Mouse (Mus musculus): ENCODE measurements around the gene Zfp330. TPM values are rescaled to one million over a fixed set of nuclear protein-coding genes. Genes with fewer than 3 reads are reported as not detected.
A peak's percentile ranks its signal among the peaks of the same experiment; 100 is the strongest.

The Zfp330 gene
- polyA plus RNA-seq, 1 experiment = 13.0 TPM

DNA sequence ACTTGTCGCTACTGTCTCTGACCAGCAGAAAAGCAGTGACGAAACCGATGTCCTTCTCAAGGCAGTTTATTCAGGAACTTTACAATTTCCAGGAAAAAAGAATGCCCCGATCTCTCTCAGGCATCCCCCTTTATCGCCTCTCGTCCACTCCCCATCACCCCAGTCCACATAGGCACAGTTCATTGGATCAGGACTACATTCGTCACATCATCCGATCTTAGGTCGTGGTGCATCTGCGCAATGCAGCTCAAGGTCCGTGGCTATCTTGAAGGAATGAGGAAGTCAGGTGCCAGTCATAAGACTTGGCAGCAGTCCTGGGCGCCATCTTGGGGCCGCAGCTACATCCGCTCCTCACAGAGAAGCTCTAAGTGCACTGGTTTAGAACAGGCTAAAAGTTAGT, 19.0 kb downstream of the Zfp330 start:
- WGBS = 96% methylated on average over 14 of the region's 14 CpGs
- Histone ChIP-seq H3K4me1 (ENCODE audit: control insufficient read depth, insufficient read depth, low read length) (no peaks in the 10 kb centered on the region), H3K27ac (ENCODE audit: insufficient read depth, low read depth, low read length) (no peak overlapping the region), H3K27me3 (replicated peaks; ENCODE audit: control insufficient read depth, insufficient read depth, low read length) (no peaks in the 10 kb centered on the region), H3K36me3 (ENCODE audit: control insufficient read depth, insufficient read depth, low read length) (no peaks in the 10 kb centered on the region), H3K4me3 (ENCODE audit: insufficient read depth, low read depth, low read length) (no peak overlapping the region)
- TF ChIP-seq POLR2A (IDR thresholded peaks at IDR 0.05; ENCODE audit: low read depth, low read length) (no peak), CTCF (conservative IDR thresholded peaks at IDR 0.05; ENCODE audit: insufficient read depth, insufficient read length, low read depth, low read length) (no peak)
- no peak for DNase-seq

DNA sequence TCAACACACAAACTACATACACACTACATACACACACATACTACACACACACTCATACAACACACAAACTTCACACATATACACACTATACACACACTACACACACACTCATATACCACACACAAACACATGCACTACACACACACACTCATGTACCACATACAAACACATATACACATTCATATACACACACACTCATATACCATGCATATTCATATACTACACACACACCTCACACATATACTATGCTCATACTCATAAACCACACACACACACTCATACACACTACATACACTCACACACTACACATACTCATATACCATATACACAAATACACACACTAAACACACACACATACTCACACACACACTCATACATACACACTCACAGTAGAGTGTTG, 27.3 kb downstream of the Zfp330 start:
- Histone ChIP-seq H3K4me1 (ENCODE audit: control insufficient read depth, insufficient read depth, low read length) (no peaks in the 10 kb centered on the region), H3K27me3 (replicated peaks; ENCODE audit: control insufficient read depth, insufficient read depth, low read length) (no peaks in the 10 kb centered on the region), H3K4me3 (ENCODE audit: insufficient read depth, low read depth, low read length) (no peak overlapping the region), H3K36me3 (ENCODE audit: control insufficient read depth, insufficient read depth, low read length) (no peaks in the 10 kb centered on the region), H3K27ac (ENCODE audit: insufficient read depth, low read depth, low read length) (no peak overlapping the region)
- no peak for DNase-seq
- TF ChIP-seq CTCF (conservative IDR thresholded peaks at IDR 0.05; ENCODE audit: insufficient read depth, insufficient read length, low read depth, low read length) = no peak
- no peak for TF ChIP-seq POLR2A (IDR thresholded peaks at IDR 0.05; ENCODE audit: low read depth, low read length)

DNA sequence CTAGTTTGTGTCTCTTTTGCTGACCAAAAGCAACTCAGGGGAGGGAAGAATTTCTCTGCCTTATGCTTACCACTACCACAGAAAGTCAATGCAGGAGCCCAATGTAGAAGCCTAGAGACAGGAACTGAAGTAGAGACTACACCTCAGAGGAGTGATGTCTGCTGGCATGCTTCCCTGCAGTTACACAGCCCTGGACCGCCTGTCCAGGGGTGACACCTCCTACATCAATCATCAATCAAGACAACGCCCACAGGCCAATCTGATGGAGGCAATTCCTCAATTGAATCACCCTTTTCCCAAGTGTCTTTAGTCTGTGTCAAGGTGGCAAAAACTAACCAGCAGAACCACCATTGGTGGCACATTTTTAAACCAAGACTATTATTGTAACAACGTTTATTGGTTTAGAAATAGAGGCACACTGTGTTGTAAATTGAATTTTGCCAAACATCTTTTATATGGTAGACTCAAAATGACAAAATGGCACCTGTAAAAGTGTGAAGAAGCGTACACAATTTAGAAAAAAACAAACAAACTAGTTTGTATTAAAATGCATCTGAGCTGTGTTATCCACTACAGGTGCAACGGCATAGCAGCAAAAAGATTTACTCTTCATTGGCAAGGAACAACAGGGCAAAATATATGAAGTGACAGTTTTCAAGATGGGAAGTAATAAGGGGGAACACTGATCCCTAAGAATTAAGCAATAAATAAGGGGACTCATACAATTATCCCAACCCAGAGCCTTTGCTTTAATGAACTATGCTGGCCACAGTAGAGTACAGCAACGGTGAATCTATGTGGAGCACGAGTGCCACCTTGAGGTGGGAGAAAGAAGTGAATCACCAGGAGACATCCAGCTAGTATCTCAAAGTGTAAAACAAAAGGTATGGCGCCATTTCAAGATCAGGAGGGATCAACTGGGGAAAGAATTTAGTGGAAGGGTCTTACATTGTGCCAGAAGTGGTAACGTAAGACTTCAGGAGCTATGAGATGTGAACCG, 29.8 kb downstream of the Zfp330 start:
- peak; percentile 66 for DNase-seq
- no peak for TF ChIP-seq POLR2A (IDR thresholded peaks at IDR 0.05; ENCODE audit: low read depth, low read length)
- peak; percentile 81 for TF ChIP-seq CTCF (conservative IDR thresholded peaks at IDR 0.05; ENCODE audit: insufficient read depth, insufficient read length, low read depth, low read length)
- Histone ChIP-seq H3K27me3 (replicated peaks; ENCODE audit: control insufficient read depth, insufficient read depth, low read length) (no peaks in the 10 kb centered on the region), H3K4me3 (ENCODE audit: insufficient read depth, low read depth, low read length) (no peak overlapping the region), H3K4me1 (ENCODE audit: control insufficient read depth, insufficient read depth, low read length) (no peaks in the 10 kb centered on the region), H3K36me3 (ENCODE audit: control insufficient read depth, insufficient read depth, low read length) (no peaks in the 10 kb centered on the region), H3K27ac (ENCODE audit: insufficient read depth, low read depth, low read length) (no peak overlapping the region)
- WGBS = 47% methylated on average over 10 of the region's 10 CpGs

Other genes with a start within 250 kb of the Zfp330 start
- 1.4 and 1.6 TPM in 2 replicates for gene Rnf150, start 89.2 kb upstream of the Zfp330 start, polyA plus RNA-seq (2012; rRNA removed)